Mouse (Mus musculus): ENCODE data around the gene Mpi.
A peak's percentile ranks its signal among the peaks of the same experiment; 100 is the strongest.

Mpi gene

DNA sequence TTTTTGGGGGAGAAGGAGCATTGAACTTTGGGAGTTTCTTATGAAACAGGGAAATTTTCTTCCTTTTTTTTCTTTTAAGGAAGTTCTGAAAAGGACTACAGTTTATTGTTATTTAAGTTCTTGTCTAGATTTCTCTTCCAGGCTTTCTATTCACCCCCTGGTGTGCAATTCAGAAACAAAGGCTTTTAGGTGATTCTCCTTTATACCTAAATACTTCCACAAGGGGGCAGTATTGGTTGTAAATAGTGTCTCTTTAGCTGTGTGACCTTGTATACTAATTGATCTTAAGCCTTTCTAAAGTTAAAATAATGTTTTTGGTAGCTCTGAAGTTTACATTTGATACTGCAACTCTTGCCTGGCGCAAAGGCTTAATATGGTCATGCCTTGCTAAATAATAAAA is 28.8 kb downstream of the Mpi start:
- DNase-seq (ENCODE audit: low read depth, low spot score), result peak; percentile 51

DNA sequence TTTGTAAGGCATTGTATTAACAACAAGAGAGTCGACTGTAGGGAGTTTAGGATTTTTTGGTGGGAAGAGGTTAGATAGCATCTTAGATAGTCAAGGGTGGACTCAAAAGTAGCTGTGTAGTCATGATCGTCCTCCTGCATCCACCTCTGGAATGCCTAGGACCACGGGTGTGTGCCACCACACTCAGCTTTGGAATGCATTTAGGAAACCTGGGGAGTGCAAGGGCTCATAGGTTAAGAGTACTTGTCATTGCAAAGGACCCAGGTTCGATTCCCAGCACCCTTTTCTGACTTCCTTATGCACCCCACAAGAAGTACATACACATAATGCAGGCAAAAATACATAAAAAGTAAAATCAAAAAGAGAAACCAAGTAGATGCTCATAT is 29.7 kb downstream of the Mpi start:
- no peak for DNase-seq (ENCODE audit: low read depth, low spot score)

DNA sequence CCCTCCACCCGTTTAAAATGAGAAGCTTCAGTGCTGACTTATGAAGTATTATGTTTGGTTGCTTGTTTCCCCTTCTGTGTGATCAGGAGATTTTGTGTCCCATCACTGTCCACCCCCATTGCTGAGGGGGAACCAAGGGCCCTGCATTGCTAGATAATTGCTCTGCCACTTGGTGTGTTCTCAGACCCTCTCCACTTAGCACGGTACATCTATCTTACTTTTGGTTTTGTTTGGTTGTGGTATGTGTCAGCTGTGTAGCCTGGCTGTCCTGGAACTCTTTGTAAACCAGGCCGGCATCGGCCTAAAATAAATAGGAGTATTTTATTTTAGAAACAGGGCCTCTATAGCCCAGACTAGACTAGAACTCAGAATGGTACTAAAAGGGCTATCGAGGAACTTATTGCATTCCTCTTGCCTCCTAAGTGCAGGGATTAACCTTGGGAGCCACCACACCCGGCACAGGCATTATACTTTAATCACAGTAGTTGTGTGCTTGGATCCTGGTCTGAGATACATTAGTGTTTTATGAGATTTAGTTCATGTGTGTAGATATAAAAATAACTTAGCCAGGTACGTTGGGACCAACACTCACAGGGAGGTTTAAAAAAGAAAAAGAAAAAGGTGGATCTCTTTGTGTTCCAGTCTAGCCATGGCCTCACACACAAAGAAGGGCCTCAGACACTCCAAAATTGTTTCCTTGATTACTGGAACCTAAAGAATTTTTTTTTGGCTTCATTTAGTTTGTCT is 30.3 kb downstream of the Mpi start:
- DNase-seq (ENCODE audit: low read depth, low spot score), result no peak

DNA sequence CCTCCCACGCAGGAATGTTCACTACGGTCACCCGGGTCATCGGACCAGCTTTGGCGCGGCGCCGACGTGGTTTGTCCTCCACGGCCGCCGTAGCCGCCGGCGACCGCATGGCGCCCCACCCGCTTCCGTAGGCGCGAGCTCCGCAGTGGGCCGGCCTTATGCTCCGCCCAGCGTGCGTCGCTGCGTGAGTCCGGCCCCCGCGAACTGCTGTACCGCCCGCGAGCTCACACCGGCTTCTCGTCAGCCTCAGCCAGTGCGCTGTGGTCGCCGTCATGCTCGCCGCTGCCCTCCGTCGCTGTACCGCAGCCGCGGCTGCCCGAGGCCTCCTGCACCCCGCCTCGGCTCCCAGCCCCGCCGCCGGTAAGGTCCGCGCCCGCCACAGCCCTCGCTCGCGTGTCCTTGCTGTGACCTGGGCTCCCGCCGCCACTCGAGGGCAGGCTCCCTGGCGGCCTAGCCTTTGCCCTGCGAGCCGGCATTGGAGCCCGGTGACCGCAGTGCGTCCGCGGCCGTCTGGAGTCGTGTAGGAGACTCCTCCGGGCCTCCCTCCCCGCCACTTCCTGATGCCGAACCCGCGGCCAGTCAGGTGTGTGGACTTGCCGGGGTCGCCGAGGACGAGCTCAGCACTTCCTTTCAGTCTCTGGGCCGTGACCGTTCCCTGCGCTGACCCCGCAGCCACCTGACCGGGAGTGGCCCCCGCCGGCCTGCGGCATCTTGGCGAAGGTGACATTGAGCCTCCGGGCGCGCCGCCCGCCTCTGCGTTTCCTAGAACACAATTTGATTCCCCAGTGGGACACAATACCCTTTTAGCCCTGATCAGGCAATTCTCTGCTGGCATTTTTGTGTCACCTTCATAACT is 31.3 kb downstream of the Mpi start, which contains the start of gene Cox5a:
Cox5a (plus strand) TSS at position 219 of the 856 bp plus-strand sequence.
- DNase-seq (ENCODE audit: low read depth, low spot score), result peak; percentile 85

DNA sequence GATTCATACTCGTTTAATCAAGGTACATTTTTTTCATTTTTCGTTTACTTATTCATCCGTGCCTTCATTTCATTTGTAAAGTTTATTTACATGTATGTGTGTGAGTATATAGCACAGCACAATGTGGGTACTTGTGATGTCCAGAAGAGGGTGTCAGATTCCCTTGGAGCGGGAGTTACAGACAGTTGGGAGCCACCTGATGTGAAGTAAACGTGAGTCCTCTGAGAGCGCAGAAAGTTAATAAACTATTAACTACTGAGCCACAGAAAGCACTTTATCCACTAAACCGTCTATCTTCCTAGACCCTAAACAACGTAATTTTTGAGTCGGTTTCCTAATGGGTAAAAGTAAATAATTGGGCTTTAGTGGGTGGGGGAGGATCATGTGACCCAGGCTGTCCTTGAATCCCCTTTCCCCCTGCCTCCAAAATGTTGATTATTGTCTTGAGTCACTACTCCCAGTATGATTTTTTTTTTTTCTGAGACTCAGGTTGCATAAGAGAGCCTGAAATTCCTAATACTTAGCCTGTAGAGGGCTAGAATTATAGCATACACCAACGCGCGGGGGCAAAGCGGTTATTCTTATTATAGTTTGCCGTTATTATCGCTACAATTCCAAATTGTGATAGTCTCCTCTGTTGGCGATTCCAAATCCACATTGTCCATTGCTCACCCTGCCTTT is 32.0 kb downstream of the Mpi start:
- DNase-seq (ENCODE audit: low read depth, low spot score), result no peak

DNA sequence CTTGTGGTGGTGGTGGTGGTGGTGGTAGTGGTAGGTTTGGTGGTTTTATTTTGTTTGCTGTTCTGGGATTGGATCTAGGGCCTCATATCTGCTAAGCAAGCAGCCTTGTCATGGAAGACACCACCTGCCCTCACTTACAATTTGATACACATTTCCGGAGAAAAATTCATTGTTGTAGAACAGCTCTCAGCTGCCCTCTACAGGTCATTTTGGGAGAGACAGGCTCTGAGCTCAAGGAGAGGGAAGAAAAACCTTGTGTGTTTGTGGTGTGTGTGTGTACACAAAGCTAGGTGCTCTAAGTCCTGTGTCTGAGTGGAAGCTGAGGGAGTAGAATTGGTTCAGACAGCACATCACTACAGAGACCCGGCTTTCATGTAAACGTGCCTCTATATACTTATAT is 35.5 kb downstream of the Mpi start:
- peak; percentile 62 for DNase-seq (ENCODE audit: low read depth, low spot score)

DNA sequence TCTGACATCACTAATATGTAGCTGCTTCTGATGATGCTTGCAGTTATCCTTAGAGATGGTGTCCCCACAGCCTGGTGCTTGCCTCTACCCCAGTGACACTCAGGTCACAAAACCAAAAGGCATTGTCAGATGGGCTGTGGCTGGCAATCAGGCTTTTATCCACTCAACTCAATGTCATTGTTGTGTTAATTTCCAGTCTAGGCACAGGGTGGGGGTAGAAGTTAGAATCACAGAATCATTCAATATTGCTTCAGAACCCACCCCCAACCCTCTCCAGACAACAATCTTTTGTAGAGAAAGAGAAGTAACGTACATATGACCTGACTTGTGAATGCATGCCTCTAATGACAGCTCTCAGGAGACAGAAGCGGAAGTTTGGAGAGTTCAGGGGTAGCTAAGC is 42.0 kb downstream of the Mpi start:
- no peak for DNase-seq (ENCODE audit: low read depth, low spot score)

DNA sequence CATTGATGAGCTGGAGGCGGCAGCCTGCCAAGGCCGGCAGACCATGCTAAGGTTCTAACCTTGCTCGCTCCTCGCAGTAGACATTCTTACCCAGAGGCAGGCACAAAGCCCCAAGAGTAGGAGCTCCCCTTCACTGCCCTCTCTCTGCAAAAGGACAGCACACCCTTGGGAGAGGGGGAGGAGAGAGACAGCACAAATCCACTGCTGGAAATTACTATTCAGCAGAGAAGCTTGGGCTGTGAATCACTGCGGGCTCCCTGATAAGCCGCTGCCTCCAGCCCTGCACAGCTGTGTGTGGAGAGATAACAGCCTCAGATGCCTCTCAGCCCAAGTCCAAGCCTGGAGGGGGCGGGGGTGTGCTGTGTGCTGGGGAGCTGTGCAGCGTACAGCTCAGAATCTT is 46.9 kb downstream of the Mpi start:
- no peak for DNase-seq (ENCODE audit: low read depth, low spot score)

DNA sequence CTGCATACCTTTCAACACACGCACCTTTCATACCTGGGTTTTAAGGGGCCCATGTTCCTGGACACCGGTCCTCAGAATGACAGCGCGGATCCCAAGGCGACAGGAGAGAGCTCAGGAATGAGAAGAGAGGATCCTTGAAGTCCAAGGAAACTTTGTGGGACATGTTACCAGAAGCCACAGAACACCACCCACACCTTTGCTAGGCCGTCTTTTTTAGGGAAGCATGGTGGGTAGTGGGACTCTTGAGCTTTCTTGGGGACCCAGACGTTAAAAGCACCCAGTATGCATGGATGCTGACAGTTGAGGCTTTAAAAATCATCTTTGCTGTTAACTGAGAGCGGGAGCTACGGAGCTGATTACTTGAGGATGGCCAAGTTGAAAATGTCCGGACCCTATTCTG is 47.7 kb downstream of the Mpi start:
- DNase-seq (ENCODE audit: low read depth, low spot score), result no peak

DNA sequence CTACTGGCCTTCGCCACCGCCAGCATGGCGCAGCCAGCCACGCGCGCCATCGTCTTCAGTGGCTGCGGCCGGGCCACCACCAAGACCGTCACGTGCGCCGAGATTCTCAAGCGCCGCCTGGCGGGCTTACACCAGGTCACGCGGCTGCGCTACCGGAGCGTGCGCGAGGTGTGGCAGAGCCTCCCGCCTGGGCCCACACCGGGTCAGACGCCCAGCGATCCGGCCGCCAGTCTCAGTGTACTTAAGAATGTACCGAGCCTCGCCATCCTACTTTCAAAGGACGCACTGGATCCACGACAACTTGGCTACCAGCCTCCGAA is 48.2 kb downstream of the Mpi start:
- DNase-seq (ENCODE audit: low read depth, low spot score), result peak; percentile 56

DNA sequence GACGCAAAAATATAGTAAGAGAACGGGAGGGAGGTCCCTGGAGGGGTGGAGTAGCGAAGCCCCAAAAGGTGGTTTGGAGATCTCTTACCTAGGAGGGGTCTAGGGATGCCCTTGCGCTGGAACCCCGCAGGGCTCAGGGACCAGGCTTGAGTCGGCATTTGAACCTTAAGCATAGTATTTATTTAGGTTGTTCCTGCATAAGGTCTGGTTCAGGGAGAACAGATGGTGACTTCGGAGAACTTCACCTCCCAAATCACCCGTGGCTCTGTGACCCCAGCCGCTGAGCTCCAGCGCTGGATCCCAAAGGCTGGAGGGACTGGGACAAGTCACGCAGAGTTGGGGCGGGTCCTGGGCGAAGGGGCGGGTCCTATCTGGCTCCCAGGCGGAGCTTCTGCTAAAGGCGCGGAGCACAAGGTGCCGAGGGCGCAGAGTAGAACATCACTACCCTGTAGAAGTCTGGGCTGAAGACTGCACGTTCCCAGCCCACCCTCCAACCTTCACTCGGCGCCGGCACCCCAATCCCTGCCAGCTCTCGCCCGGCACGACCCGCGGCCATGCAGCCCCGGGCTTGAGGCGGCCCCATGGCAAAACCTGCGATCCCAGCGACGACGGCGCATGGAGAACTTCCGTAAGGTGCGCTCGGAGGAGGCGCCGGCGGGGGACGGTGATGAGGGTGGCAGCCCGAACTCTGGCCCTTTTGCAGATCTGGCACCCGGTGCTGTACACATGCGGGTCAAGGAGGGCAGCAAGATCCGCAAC is 48.8 kb downstream of the Mpi start, which contains the start of gene Rpp25:
Rpp25 (plus strand) TSS at position 405 of the 759 bp plus-strand sequence.
- DNase-seq (ENCODE audit: low read depth, low spot score), result no peak

DNA sequence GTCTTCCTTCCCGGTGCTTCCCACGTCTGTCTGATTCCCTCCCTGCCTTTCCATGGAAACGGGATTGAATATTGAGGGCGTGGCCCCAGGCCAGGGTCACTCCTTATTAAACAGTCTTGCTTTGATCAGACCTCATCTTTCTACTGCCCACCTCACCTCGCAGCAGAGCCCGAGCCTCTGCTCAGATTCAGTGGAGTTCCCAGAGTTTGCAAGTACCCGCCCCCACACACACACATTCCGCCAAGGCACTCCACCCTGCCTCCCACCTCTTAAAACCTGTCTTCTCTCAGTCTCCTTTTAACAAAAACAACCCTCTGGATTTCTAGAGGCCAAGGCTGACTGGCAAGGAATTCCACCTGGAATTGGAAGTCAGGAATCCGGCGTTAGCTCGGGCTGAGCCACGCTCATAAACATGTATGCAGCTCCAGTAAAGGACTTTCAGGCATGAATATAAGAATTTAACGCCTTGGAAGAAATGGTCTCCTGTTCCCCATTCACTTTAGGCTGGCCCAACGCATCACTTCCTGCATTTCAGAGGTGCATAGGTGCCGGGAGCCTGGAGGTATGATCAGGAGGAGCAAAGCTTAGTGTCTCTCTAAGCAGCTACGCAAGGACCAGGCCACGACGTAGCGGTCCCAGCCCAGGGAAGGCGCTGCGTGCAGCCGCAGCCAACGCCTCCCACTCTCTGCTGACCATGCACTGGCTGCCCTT is 49.5 kb downstream of the Mpi start:
- DNase-seq (ENCODE audit: low read depth, low spot score), result no peak

DNA sequence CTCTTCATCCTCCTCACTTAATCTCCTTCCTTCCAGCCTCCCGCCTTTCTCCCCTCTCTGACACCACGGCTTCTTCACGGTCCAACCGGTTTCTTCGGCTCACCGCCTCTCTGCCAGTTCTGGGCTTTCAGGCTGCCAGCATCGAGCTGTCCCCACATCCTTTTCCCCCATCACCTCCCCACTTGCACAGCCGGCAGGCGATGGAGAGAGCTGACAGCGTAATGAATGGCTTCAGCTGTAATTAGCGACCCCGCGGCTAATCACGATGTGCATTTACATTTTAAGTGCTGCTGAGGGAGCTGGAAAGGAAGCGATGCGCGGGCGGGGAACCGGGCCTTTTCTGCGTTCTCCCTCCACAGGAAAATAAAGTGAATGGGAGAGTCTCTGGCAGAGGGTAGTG is 50.7 kb downstream of the Mpi start:
- DNase-seq (ENCODE audit: low read depth, low spot score), result no peak

DNA sequence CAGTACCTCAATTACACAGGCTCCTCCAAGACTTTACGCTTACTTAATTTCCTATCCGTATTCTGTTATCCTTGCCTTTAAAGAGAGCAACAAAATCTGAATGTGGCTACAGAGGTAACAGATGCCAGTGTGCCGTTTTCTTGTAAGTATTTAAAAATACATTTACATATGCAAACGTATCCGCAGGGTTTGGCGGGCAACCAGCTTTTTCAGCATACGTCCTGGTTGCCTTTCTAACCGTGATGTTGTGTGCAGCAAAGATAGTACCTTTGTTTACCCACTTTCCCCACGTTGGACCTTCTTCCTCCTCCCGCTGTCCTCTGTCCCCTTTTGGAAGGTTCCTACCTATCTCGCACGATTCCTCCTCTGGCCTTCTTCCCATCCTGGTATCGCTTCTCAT is 51.1 kb downstream of the Mpi start:
- no peak for DNase-seq (ENCODE audit: low read depth, low spot score)

DNA sequence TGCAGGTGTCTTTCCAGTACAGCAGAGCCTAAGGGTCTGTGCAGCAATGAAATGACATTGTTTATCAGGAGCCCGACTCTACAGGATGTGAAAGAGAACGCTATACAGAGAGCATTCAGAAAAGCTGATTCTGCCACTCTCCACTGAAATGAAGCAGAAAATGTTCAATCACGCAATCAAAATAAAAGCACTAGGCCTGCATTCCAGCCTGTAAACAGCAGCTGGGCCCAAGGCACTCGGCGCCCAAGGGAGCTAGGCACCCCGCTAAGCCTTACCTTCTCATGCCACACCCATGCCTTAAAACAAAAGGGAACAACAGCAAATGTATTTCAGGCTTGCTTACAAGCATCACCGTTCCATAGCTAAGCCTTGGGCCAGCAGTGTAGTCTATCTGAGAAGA is 54.0 kb downstream of the Mpi start:
- no peak for DNase-seq (ENCODE audit: low read depth, low spot score)

DNA sequence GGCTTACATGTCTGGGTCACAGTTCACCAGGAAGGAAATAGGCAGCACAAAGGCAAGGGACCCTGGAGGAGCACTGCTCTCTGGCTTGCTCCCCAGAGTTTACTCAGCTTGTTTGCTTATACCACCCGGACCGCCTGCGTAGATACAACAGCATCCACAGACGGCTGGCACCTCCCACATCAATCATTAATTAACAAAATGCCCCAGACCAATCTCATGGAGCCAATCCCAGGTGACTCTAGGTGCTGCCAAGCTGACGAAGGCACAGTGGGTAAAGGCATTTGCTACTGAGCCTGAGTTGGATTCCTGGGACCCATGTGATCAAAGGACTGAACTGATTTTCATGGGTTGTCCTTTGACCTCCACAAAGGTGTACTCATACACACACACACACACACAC is 55.3 kb downstream of the Mpi start:
- no peak for DNase-seq (ENCODE audit: low read depth, low spot score)

DNA sequence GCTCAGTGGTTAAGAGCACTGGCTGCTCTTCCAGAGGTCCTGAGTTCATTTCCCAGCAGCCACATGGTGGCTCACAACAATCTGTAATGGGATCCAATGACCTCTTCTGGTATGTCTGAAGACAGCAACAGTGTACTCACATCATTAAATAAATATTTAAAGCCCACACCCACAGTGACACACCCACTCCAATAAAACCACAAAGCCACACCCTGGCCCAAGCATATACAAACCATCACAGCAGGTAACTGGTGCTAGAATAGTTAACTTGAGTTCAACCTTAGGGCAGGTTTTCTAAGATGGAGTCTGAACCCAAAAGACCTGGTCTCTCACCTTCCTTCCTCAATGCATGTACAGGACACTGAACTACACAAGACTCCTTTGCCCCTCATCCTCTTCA is 57.6 kb downstream of the Mpi start:
- no peak for DNase-seq (ENCODE audit: low read depth, low spot score)
